Mouse (Mus musculus) retina, postnatal 1 day (tissue): ENCODE data around the gene Ankrd44.
A peak's percentile ranks its signal among the peaks of the same experiment; 100 is the strongest.

Experiments used
- DNase-seq: peaks from one replicate; pipeline ENCODE4 v3.0.0-alpha.2; 2012

Ankrd44 gene

GRCm38 (mm10) chr1:54842765-54843461 is 83.3 kb downstream of the Ankrd44 start:
- no peak for DNase-seq

- DNase-seq, result no peak
These were observed 84.4 kb downstream of the Ankrd44 start for GRCm38 (mm10) chr1:54841788-54842187.

- no peak for DNase-seq
These were observed 86.1 kb downstream of the Ankrd44 start for GRCm38 (mm10) chr1:54840040-54840439.

- no peak for DNase-seq
These were observed 87.7 kb downstream of the Ankrd44 start for GRCm38 (mm10) chr1:54838486-54838805.

GRCm38 (mm10) chr1:54837721-54838485 is 88.3 kb downstream of the Ankrd44 start:
- DNase-seq, result no peak

GRCm38 (mm10) chr1:54835661-54836205 is 90.5 kb downstream of the Ankrd44 start:
- DNase-seq, result no peak

GRCm38 (mm10) chr1:54833221-54833620 is 93.0 kb downstream of the Ankrd44 start:
- DNase-seq, result no peak

GRCm38 (mm10) chr1:54832765-54833164 is 93.4 kb downstream of the Ankrd44 start:
- DNase-seq, result peak; percentile 80

- DNase-seq, result no peak
These were observed 96.0 kb downstream of the Ankrd44 start for GRCm38 (mm10) chr1:54830223-54830622.

GRCm38 (mm10) chr1:54829681-54830213 is 96.4 kb downstream of the Ankrd44 start:
- no peak for DNase-seq

- DNase-seq, result no peak
These were observed 98.4 kb downstream of the Ankrd44 start for GRCm38 (mm10) chr1:54827827-54828226.

GRCm38 (mm10) chr1:54827351-54827750 is 98.8 kb downstream of the Ankrd44 start:
- no peak for DNase-seq

GRCm38 (mm10) chr1:54826426-54826986 is 99.7 kb downstream of the Ankrd44 start:
- DNase-seq, result peak; percentile 12

- DNase-seq, result no peak
These were observed 100.3 kb downstream of the Ankrd44 start for GRCm38 (mm10) chr1:54825718-54826425.

- DNase-seq, result no peak
These were observed 101.9 kb downstream of the Ankrd44 start for GRCm38 (mm10) chr1:54824106-54824808.

GRCm38 (mm10) chr1:54821797-54822196 is 104.4 kb downstream of the Ankrd44 start:
- DNase-seq, result no peak

GRCm38 (mm10) chr1:54815206-54815855 is 110.9 kb downstream of the Ankrd44 start:
- no peak for DNase-seq

GRCm38 (mm10) chr1:54809811-54810549 is 116.2 kb downstream of the Ankrd44 start:
- DNase-seq, result no peak

GRCm38 (mm10) chr1:54809098-54809490 is 117.1 kb downstream of the Ankrd44 start:
- DNase-seq, result no peak

- DNase-seq, result no peak
These were observed 117.6 kb downstream of the Ankrd44 start for GRCm38 (mm10) chr1:54808401-54809097.
